Mouse (Mus musculus) adrenal gland, postnatal 36 days (tissue): ENCODE measurements around the gene Adora1. TPM values are rescaled to one million over a fixed set of nuclear protein-coding genes. Genes with fewer than 3 reads are reported as not detected.

ENCODE experiments used
- DNase-seq, 2 experiments: peaks; one replicate each; pipeline ENCODE4 v3.0.0; 2021; ENCODE audit warnings: mixed read lengths in 1 of 2
- total RNA-seq, 2 experiments: library from RNA; stranded (reverse); gene quantifications; 2 replicates each; pipeline ENCODE4 v1.2.3; 2021

The Adora1 gene
- total RNA-seq, 2 experiments from 2014 or later, result 110 to 137 TPM

DNA sequence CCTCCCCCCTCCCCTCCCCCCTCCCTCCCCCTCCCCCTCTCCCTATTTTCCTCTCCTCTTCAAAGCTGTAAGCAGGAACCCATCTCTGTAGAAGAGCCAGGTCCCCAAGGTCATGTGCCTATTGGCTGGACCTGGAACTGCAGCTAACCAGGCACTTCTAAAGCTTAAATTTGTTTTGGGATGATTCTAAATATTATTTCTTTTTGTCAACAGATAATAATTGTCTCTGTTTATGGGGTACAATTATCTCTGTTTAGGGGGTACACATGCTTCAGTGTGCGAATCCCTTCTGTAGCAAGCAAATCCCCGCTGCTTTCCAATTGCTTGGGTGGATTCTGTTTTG is 18.6 kb downstream of the Adora1 start:
- DNase-seq, result no peak

DNA sequence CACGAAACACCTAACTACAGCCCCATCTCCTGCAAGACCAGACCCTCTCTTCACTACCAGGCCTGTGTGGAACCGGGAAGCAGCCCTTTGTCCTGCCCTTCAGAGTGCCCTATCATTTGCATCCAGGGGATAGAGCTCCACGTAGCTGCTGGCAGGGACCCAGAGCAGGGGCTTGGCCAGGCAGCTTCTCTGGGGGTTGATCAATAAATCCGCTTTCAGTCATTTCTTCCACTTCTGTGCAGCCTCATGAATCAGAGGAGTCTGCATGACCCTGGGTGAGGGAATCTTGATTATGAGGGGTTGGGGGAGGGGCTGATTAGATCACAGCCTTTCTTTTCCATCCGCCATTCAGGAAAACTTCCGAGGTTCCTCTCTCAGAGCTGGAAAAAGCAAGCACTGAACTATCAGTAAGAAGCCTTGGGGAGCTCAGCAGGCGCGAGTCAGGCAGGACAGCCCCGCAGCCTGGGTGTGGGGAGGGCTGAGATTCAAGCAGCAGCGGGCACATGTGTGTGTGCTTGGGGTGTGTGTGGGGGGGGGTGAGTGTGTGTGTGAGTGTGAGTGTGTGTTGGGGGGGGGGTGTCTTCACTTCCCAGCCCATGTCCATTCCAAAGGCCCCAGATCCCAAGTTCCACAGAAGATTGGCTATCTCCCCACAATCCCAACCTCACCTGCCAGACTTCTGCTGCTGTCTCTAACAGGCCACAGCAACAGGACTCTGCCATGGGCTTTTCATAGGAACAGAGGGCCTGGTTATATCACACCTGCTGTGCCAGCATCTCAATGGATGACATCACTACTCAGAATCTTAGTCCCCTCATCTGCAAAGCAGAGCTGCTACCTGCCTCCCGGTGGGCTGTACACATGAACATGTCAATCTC is 19.2 kb downstream of the Adora1 start:
- peak in 1 of 2 experiments; percentile 61 for DNase-seq

- DNase-seq, result no peak
These were observed 20.2 kb downstream of the Adora1 start for GRCm38 (mm10) chr1:134215059-134215458.

DNA sequence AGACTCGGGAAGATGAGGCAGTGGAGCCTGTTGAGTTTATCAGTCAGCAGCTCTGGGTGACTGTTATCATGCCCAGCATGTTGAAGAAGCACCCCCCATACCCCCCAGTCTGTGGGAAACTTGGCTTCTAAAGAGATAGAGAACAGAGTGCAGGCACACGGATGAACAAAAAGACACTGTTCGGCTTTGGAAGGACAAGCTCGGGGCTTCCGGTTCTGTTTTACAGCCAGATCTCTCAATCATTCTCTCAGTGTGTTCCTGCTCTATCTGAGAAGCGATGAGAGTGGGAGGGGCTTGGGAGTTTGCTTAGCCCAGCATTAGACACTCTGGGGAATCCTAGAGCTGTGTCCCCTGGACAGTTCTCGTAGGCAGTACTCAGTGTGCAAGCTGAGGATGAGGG is 21.8 kb downstream of the Adora1 start:
- DNase-seq, result no peak

- peak; percentile 70 to 78 for DNase-seq
These were observed 22.9 kb downstream of the Adora1 start for GRCm38 (mm10) chr1:134212351-134212750.

DNA sequence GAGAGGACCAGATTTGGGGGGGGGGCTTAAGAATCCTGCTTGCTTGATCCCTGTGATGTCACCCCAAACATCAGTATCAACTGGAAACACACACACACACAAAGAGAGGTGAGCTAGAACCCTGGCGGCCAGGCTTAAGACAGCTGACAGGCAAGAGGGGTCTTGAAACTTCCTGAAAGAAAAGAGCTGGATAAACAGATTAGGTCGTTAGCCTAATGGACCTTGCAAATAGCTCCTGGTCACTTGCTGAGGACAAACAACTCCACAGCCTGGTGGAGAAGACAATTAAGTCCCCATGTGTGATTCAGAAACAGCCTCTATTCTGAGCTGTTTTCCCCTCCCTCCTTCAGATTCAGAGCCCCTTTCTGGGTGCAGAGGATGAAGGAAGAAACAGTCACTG is 23.6 kb downstream of the Adora1 start:
- no peak for DNase-seq

GRCm38 (mm10) chr1:134211043-134211442 is 24.2 kb downstream of the Adora1 start:
- DNase-seq, result no peak

GRCm38 (mm10) chr1:134210179-134210755 is 25.0 kb downstream of the Adora1 start:
- no peak for DNase-seq

DNA sequence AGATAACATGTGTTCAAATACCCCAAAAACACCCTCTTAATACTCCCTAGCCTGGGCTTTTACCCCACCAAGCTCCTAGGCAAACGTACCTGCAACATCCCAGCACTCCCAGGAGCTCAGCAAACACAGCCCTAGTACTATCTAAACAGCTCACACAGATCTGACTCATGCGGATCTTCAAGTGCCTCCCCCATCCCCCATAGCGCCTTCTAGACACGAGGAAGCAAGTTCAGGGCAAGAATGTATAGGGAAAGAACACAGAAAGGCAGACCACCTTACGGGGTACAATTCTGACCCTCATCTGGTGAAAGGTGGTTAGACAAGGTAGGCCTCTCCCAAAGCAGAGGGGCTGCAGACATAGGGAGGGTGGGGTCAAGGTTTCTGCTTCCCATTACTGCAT is 29.1 kb downstream of the Adora1 start:
- DNase-seq, result no peak

- DNase-seq, result peak; percentile 62 to 70
These were observed 29.8 kb downstream of the Adora1 start for GRCm38 (mm10) chr1:134205296-134206018.

GRCm38 (mm10) chr1:134204230-134204629 is 31.0 kb downstream of the Adora1 start:
- no peak for DNase-seq

- DNase-seq, result peak; percentile 55 to 77
These were observed 33.3 kb downstream of the Adora1 start for GRCm38 (mm10) chr1:134201751-134202420.

- DNase-seq, result no peak
These were observed 34.1 kb downstream of the Adora1 start for GRCm38 (mm10) chr1:134200998-134201686.

DNA sequence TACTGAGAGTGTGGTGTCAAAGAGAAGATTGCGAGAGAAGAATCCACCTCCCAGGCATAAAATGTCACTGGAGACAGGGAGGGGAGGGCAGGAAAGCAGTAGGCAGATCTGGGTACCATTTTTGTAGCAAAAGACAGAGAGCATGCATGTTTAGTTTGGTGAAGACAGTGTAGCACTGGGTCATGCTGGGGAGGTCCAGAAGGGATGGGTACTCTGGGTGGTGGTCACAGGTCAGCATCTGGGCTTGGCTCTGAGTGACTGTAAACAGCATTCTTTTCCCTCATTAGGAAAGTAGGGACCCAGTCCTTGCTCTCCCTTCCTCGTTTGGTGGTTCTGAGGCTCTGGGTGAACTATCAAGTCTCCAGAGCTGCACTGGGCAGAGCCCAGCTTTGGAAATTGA is 34.8 kb downstream of the Adora1 start:
- DNase-seq, result no peak

GRCm38 (mm10) chr1:134198197-134198995 is 36.8 kb downstream of the Adora1 start:
- DNase-seq, result no peak

DNA sequence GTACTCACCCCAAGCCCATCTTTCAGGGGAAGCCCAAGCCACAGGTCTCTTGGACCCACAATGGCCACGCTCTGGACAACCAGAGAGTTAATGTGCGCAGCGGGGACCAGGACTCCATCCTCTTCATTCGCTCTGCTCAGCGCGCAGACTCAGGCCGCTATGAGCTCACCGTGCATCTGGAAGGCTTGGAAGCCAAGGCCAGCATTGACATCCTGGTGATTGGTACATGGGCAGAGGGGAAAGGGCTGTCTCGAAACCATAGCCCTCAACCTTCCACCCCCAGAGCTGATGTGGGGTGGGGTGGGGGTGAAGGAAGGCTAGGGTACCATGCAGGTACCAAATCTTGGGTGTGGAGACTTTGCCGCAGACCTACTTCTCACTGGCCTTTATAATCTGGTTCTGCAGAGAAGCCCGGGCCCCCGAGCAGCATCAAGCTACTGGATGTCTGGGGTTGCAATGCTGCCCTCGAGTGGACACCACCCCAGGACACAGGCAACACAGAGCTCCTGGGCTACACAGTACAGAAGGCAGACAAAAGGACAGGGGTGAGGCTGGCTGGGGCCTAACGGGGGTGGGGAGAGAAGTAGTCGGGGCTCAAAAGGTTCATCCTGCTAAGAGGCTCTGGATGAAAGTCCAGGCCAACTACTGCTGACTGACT is 37.8 kb downstream of the Adora1 start:
- peak in 1 of 2 experiments; percentile 24 for DNase-seq

GRCm38 (mm10) chr1:134196386-134196785 is 38.8 kb downstream of the Adora1 start:
- DNase-seq, result peak; percentile 89 to 92

- no peak for DNase-seq
These were observed 39.3 kb downstream of the Adora1 start for GRCm38 (mm10) chr1:134195979-134196378.

DNA sequence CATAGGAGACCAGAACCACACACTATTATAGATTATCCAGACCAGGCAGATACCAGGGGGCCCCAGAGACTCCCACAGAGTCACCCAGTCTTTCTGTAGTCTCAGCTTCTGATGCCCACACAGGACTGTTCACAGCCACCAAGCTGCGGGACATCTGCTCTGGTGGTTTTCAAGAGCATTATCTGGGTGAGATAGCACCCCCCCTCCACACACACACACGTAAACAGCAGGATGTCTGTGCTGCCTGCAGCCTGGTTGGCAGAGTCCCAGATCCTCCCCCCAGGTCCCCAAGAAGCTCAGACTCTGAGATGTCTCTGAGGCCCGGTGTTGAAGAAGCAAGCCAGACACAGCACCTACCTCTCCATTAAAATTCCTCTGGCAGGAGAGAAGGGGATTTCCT is 39.7 kb downstream of the Adora1 start:
- DNase-seq, result no peak

DNA sequence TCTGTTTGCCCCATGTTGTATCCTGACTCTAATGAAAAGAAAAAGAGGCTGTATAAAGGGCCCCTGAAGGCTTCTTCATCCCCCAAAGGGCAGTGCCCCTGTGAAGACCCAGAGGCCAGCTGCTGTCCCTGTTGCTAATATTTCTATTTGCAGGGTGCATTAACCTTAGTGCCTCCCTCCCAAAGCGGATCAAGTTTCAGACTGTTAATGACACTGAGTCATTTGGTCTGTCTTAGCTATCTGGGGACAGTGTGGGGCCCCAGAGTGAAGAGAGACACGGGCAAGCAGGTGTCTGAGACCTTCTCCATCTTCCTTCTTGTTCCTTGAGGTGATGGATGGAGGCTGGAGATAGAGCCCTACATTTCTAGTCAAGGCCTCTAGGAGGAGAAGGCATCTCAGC is 40.1 kb downstream of the Adora1 start:
- no peak for DNase-seq
